Mouse (Mus musculus) midbrain, postnatal 0 days (tissue): ENCODE data around the gene Tmem161a. TPM values are rescaled to one million over a fixed set of nuclear protein-coding genes. Genes with fewer than 3 reads are reported as not detected.

Experiments used
- ATAC-seq: fragments of 200-750 bp; cut with Nextera tagmentation; 2 replicates; pipeline ENCODE4 v1.8.0; 2017; ENCODE audit warnings: moderate number of reproducible peaks, mild to moderate bottlenecking, moderate TSS enrichment, moderate library complexity; ENCODE audit not compliant: low FRiP score
- DNase-seq: peaks from one replicate; pipeline ENCODE4 v3.0.0-alpha.2; 2015; ENCODE audit warnings: low spot score
- H3K27ac ChIP-seq: fragments of 300-500 bp; sonication (generic); 2 replicates; pipeline ENCODE4 v1.5.1; 2014; ENCODE audit warnings: low read depth, mild to moderate bottlenecking, low read length, mixed read lengths
- H3K27me3 ChIP-seq: fragments of 300-500 bp; sonication (generic); 2 replicates; pipeline ENCODE4 v1.6.1; 2014; ENCODE audit warnings: low read length, control low read depth, mixed read lengths; ENCODE audit not compliant: insufficient read depth
- H3K36me3 ChIP-seq: fragments of 300-500 bp; sonication (generic); 2 replicates; pipeline ENCODE4 v1.6.1; 2014; ENCODE audit warnings: low read length, control low read depth, mixed read lengths; ENCODE audit not compliant: insufficient read depth
- H3K4me1 ChIP-seq: fragments of 300-500 bp; sonication (generic); 2 replicates; pipeline ENCODE4 v1.6.1; 2014; ENCODE audit warnings: mild to moderate bottlenecking, control low read depth, antibody characterized with exemption, low read length, mixed read lengths; ENCODE audit not compliant: insufficient read depth
- H3K4me2 ChIP-seq: fragments of 300-500 bp; sonication (generic); 2 replicates; pipeline ENCODE4 v1.6.1; 2014; ENCODE audit warnings: low read depth, mild to moderate bottlenecking, low read length, mixed read lengths; ENCODE audit not compliant: poor library complexity, severe bottlenecking
- H3K4me3 ChIP-seq: fragments of 300-500 bp; sonication (generic); 2 replicates; pipeline ENCODE4 v1.5.1; 2014; ENCODE audit warnings: low read depth, mild to moderate bottlenecking, low read length, moderate library complexity
- H3K9ac ChIP-seq: fragments of 300-500 bp; sonication (generic); replicated peaks from 2 replicates; pipeline ENCODE4 v1.6.1; 2014; ENCODE audit warnings: mild to moderate bottlenecking, low read length, moderate library complexity, mixed read lengths; ENCODE audit not compliant: poor library complexity, severe bottlenecking
- H3K9me3 ChIP-seq: fragments of 300-500 bp; sonication (generic); 2 replicates; pipeline ENCODE4 v1.6.1; 2016; ENCODE audit warnings: low read length, control low read depth
- CTCF ChIP-seq: IDR thresholded peaks from 2 replicates; pipeline ENCODE4 v1.5.1; 2016; ENCODE audit warnings: antibody characterized with exemption, mild to moderate bottlenecking
- WGBS: fragments of 180-500 bp; shearing (Covaris S2); extraction: QIAGEN DNeasy Blood & Tissue Kit; methylation state at CpG from one replicate; pipeline ENCODE4 v1.1.7; 2014; 5-methylcytosine and 5-hydroxymethylcytosine counted together
- polyA plus RNA-seq: library from polyadenylated mRNA; unstranded; fragments of >200 nt; fragmentation: Nextera tagmentation; extraction: Ambion mirVana; gene quantifications from 2 replicates; pipeline ENCODE4 v1.2.1, GENCODE M21; 2015
- total RNA-seq: library from RNA; depleted of rRNA; stranded (reverse); fragments of >200 nt; gene quantifications from 2 replicates; pipeline ENCODE4 v1.2.3, GENCODE M21; 2014

Tmem161a gene
- total and polyA plus RNA-seq, 2 experiments from 2014 or later, result 49.5 to 64.8 TPM

GRCm38 (mm10) chr8:70170116-70170515, 2.0 kb upstream of the Tmem161a start:
- no peak for TF ChIP-seq CTCF
- Histone ChIP-seq H3K4me3 (no peak overlapping the region), H3K27me3 (peaks cover 6% of the 10 kb centered on the region; the same call in 1 of the 2 replicates), H3K9me3 (no peaks in the 10 kb centered on the region), H3K4me2 (no peak overlapping the region), H3K27ac (no peak overlapping the region), H3K4me1 (peaks cover 9% of the 10 kb centered on the region; the same call in 1 of the 2 replicates), H3K36me3 (no peaks in the 10 kb centered on the region), H3K9ac (no peak overlapping the region)
- DNase-seq (no peak), ATAC-seq (no peak)
- 85% methylated on average over 3 of the region's 3 CpGs for WGBS

GRCm38 (mm10) chr8:70170748-70171147, 1.4 kb upstream of the Tmem161a start:
- Histone ChIP-seq H3K4me3 (no peak overlapping the region), H3K4me1 (peaks cover 9% of the 10 kb centered on the region; the same call in 1 of the 2 replicates), H3K9me3 (no peaks in the 10 kb centered on the region), H3K27ac (no peak overlapping the region), H3K9ac (no peak overlapping the region), H3K4me2 (no peak overlapping the region), H3K27me3 (peaks cover 4% of the 10 kb centered on the region; the same call in 1 of the 2 replicates), H3K36me3 (no peaks in the 10 kb centered on the region)
- no peak for ATAC-seq
- TF ChIP-seq CTCF, result no peak
- no peak for DNase-seq
- 78% methylated on average over 3 of the region's 3 CpGs for WGBS

GRCm38 (mm10) chr8:70171240-70171639, 916 bp upstream of the Tmem161a start:
- H3K9me3 ChIP-seq, result no peaks in the 10 kb centered on the region
- H3K4me2 ChIP-seq, result no peak overlapping the region
- H3K4me3 ChIP-seq, result no peak overlapping the region
- peaks cover 9% of the 10 kb centered on the region; the same call in 1 of the 2 replicates for H3K4me1 ChIP-seq
- H3K36me3 ChIP-seq, result no peaks in the 10 kb centered on the region
- no peak overlapping the region for H3K27ac ChIP-seq
- no peaks in the 10 kb centered on the region for H3K27me3 ChIP-seq
- 91% methylated on average over 7 of the region's 7 CpGs for WGBS
- DNase-seq (no peak), ATAC-seq (no peak)
- no peak for TF ChIP-seq CTCF
- no peak overlapping the region for H3K9ac ChIP-seq

GRCm38 (mm10) chr8:70173320-70173719, 1.2 kb downstream of the Tmem161a start:
- H3K4me3 ChIP-seq, result no peak overlapping the region
- ATAC-seq (no peak), DNase-seq (no peak)
- no peak for TF ChIP-seq CTCF
- H3K9me3 ChIP-seq, result no peaks in the 10 kb centered on the region
- H3K36me3 ChIP-seq, result no peaks in the 10 kb centered on the region
- WGBS, result 91% methylated on average over 5 of the region's 5 CpGs
- no peak overlapping the region; the same call in 1 of the 2 replicates for H3K4me2 ChIP-seq
- H3K4me1 ChIP-seq, result peaks cover 5% of the 10 kb centered on the region; the same call in 1 of the 2 replicates
- H3K9ac ChIP-seq, result no peak overlapping the region; the same call in 1 of the 2 replicates
- no peaks in the 10 kb centered on the region for H3K27me3 ChIP-seq
- H3K27ac ChIP-seq, result no peak overlapping the region

- WGBS, result 90% methylated on average over 7 of the region's 7 CpGs
- Histone ChIP-seq H3K9me3 (no peaks in the 10 kb centered on the region), H3K9ac (no peak overlapping the region)
Observed at GRCm38 (mm10) chr8:70174079-70174478, 1.9 kb downstream of the Tmem161a start.

GRCm38 (mm10) chr8:70178231-70178630, 6.1 kb downstream of the Tmem161a start:
- Histone ChIP-seq H3K9me3 (no peaks in the 10 kb centered on the region), H3K4me2 (no peak overlapping the region), H3K4me3 (no peak overlapping the region), H3K27ac (no peak overlapping the region), H3K36me3 (peaks cover 20% of the 10 kb centered on the region), H3K9ac (no peak overlapping the region), H3K4me1 (0 out of 2 replicates have a peak, but pooled peaks cover 2% of the 10 kb centered on the region), H3K27me3 (no peaks in the 10 kb centered on the region)
- WGBS, result 92% methylated on average over 2 of the region's 2 CpGs
- ATAC-seq, result no peak
- TF ChIP-seq CTCF, result no peak
- DNase-seq, result no peak

More at GRCm38 (mm10) chr8:70174079-70174478, 1.9 kb downstream of the Tmem161a start:
- Histone ChIP-seq H3K27ac (no peak overlapping the region), H3K4me3 (no peak overlapping the region), H3K27me3 (no peaks in the 10 kb centered on the region), H3K4me2 (no peak overlapping the region), H3K36me3 (no peaks in the 10 kb centered on the region), H3K4me1 (peaks cover 5% of the 10 kb centered on the region; the same call in 1 of the 2 replicates)
- DNase-seq, result no peak
- no peak for ATAC-seq
- TF ChIP-seq CTCF, result no peak
